Mouse (Mus musculus) E14TG2a.4 (cell line): ENCODE results near the gene Rims1.

Experiments
- CTCF ChIP-seq: conservative IDR thresholded peaks from 2 replicates; pipeline ENCODE4 v1.5.1; 2014; ENCODE audit warnings: low read length
- NANOG ChIP-seq: IDR thresholded peaks from 2 replicates; pipeline ENCODE4 v1.6.1; 2014; ENCODE audit warnings: borderline replicate concordance, low read length, mixed read lengths
- POU5F1 ChIP-seq: IDR thresholded peaks from 2 replicates; pipeline ENCODE4 v1.6.1; 2014; ENCODE audit warnings: low read length, borderline replicate concordance

GRCm38 (mm10) chr1:22655983-22656382 lies 149.8 kb downstream of the Rims1 start:
- TF ChIP-seq CTCF: no peak
- no peak for TF ChIP-seq NANOG
- TF ChIP-seq POU5F1: no peak
